Mouse (Mus musculus): ENCODE results near the gene Pafah2. TPM values are rescaled to one million over a fixed set of nuclear protein-coding genes. Genes with fewer than 3 reads are reported as not detected.

Gene Pafah2
- polyA plus RNA-seq, 1 experiment from 2014 or later = 9.2 TPM

DNA sequence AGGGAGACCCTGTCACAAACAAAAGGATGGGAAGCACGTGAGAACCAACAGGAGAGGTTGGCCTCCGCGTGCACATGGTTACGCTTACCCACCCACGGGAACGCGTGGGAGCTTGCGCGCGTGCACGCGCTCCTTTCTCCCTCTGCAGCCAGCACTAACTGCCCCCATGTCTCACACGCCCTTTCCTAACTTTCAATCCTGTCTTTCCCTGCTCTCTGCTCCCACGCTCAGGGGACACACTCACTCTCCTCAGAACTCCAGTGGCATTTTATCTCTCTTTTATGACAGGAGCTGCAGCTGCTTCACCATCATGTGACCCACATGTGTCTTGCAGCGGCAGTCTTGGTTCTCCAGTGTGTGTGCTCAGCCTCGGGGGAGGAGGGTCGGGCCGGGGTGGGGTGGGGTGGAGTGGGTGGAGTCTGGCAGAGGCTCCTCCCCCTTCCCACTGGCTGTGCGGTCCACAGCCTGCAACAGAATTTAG lies 5.1 kb downstream of the Pafah2 start:
- ATAC-seq (ENCODE audit: low FRiP score, low read depth) = peak; percentile 81
- Histone ChIP-seq H3K4me2 (replicated peaks) (peak overlapping the region; percentile 61), H3K27ac (replicated peaks) (peak overlapping the region; percentile 60; the same call in 1 of the 2 replicates), H3K36me3 (no peaks in the 10 kb centered on the region), H3K9ac (replicated peaks) (peak overlapping the region; percentile 55), H3K9me3 (no peaks in the 10 kb centered on the region), H3K4me1 (peaks cover 40% of the 10 kb centered on the region), H3K27me3 (peaks cover 3% of the 10 kb centered on the region; the same call in 1 of the 2 replicates), H3K4me3 (peak overlapping the region; percentile 36)
- WGBS = 8% methylated on average over 19 of the region's 19 CpGs

DNA sequence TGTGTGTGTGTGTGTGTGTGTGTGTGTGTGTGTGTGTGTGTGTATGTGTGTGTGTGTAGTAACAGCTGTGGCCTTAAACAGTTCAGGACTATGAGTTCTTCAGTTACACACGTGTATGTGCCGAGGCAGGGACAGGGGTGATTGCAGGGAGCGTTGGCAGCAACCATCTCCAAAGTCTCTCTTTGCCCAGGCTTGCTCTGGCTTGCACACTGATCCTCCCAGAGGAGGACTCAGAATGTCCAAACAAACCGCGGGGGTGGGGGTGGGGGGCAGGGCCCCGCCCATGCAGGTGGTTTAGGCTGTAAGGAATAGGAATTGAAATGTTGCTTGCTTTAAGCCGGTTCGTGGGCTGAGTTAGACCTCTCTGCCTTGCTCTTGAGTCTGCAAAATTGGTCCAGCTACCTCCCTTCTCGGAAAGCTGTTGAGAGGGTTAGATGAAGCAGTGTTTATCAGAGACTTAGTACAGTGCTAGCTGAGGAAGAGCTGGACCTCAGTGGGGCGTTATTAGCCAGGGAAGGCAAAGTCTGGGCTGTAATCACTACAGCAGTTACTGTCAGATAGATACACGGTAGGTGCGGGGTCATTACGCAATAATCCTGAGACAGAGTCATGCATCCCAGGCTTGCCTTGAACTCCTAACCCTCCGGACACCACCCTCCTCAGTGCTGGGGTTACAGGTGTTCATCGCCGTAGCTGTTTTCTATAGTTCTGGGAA lies 5.9 kb downstream of the Pafah2 start:
- ATAC-seq (ENCODE audit: low FRiP score, low read depth) = no peak
- H3K4me3 ChIP-seq = no peak overlapping the region
- no peaks in the 10 kb centered on the region for H3K36me3 ChIP-seq
- no peak overlapping the region for H3K27ac ChIP-seq (replicated peaks)
- H3K27me3 ChIP-seq = peaks cover 3% of the 10 kb centered on the region; the same call in 1 of the 2 replicates
- H3K4me1 ChIP-seq = peaks cover 34% of the 10 kb centered on the region
- 72% methylated on average over 16 of the region's 16 CpGs for WGBS
- H3K4me2 ChIP-seq (replicated peaks) = peak overlapping the region; percentile 61
- no peak overlapping the region; the same call in 1 of the 2 replicates for H3K9ac ChIP-seq (replicated peaks)
- H3K9me3 ChIP-seq = no peaks in the 10 kb centered on the region

DNA sequence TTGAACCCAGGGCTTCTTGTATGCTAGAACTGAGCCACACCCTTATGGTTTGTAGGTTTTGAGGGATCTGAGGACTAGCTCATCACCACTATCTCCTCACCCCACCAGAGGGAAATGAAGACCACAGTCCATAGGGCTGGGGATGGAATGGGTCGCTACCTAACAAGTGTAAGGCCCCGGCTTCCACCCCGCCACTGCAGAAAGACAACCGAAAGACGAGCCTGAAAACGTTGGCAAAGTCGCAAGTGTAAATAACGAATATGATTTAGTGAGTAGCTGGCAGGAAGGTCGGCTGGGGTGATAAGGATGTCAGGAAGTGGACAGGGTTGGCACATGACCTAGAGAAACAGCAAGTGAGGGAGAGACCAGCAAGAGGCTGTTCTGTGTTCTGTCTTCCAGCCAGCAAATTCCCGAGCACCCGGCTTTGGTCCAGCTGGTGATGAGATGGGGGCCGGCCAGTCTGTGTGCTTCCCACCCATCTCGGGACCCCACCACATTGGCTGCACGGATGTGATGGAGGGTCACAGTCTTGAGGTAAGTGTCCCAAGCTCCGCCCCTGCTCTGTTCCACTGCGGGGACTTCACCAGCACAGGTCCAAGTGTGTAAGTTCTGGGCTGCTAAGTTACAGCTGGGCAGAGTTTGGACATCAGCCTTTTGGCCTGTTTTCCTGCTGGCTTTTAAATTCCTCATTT lies 6.6 kb downstream of the Pafah2 start:
- WGBS = 84% methylated on average over 16 of the region's 16 CpGs
- Histone ChIP-seq H3K27me3 (peaks cover 3% of the 10 kb centered on the region; the same call in 1 of the 2 replicates), H3K4me3 (no peak overlapping the region), H3K4me2 (replicated peaks) (no peak overlapping the region), H3K27ac (replicated peaks) (no peak overlapping the region), H3K9ac (replicated peaks) (no peak overlapping the region), H3K36me3 (no peaks in the 10 kb centered on the region), H3K4me1 (peaks cover 30% of the 10 kb centered on the region), H3K9me3 (no peaks in the 10 kb centered on the region)
- no peak for ATAC-seq (ENCODE audit: low FRiP score, low read depth)

DNA sequence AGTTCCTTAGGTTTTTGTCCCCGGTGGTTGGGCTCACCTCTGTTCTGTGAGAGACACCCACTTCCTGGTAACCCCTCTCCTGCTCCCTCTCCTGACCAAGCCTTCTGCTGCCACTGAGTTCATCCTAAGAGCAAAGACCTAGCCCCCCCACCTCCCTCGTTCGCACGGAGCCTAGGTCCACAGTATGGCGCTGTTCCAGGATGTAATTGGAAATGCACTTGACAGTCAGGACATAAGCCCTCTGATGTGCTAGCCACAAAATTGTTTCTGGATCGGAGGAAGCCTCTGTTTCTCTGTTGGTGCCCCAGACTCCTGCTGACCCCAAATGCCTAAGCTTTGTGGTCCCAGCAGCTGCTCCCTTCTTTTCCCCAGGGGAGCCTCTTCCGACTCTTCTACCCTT lies 7.6 kb downstream of the Pafah2 start:
- peaks cover 3% of the 10 kb centered on the region; the same call in 1 of the 2 replicates for H3K27me3 ChIP-seq
- no peaks in the 10 kb centered on the region for H3K36me3 ChIP-seq
- no peaks in the 10 kb centered on the region for H3K9me3 ChIP-seq
- no peak overlapping the region for H3K27ac ChIP-seq (replicated peaks)
- H3K4me3 ChIP-seq = no peak overlapping the region
- ATAC-seq (ENCODE audit: low FRiP score, low read depth) = no peak
- H3K4me1 ChIP-seq = peaks cover 30% of the 10 kb centered on the region
- WGBS = 57% methylated on average over 7 of the region's 7 CpGs
- no peak overlapping the region for H3K9ac ChIP-seq (replicated peaks)
- H3K4me2 ChIP-seq (replicated peaks) = no peak overlapping the region

DNA sequence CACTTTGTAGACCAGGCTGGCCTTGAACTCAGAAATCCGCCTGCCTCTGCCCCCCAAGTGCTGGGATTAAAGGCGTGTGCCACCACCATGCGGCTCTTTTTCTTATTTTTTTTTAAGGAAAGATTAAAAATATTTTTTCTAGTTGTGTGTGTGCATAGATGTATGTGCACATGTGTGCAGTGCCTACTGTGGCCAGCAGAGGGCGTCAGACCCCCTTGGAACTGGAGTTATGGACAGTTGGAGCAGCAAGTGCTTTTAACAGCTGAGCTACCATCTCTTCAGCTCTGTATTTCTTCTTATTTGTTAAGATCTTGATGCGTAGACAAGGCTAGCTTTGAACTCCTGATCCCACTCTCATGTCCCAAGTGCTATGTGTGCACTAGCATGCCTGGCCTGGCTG lies 13.2 kb downstream of the Pafah2 start:
- Histone ChIP-seq H3K36me3 (0 out of 2 replicates have a peak, but pooled peaks cover 3% of the 10 kb centered on the region), H3K27ac (replicated peaks) (no peak overlapping the region), H3K4me3 (no peak overlapping the region), H3K9ac (replicated peaks) (no peak overlapping the region), H3K4me2 (replicated peaks) (no peak overlapping the region), H3K4me1 (peaks cover 3% of the 10 kb centered on the region; the same call in 1 of the 2 replicates), H3K27me3 (no peaks in the 10 kb centered on the region), H3K9me3 (no peaks in the 10 kb centered on the region)
- no peak for ATAC-seq (ENCODE audit: low FRiP score, low read depth)
- WGBS = 69% methylated on average over 5 of the region's 5 CpGs

- Histone ChIP-seq H3K9ac (replicated peaks) (no peak overlapping the region), H3K27ac (replicated peaks) (peak overlapping the region; percentile 56), H3K36me3 (0 out of 2 replicates have a peak, but pooled peaks cover 4% of the 10 kb centered on the region), H3K4me1 (peaks cover 7% of the 10 kb centered on the region; the same call in 1 of the 2 replicates), H3K9me3 (no peaks in the 10 kb centered on the region), H3K4me2 (replicated peaks) (no peak overlapping the region), H3K4me3 (no peak overlapping the region), H3K27me3 (no peaks in the 10 kb centered on the region)
- WGBS = 87% methylated on average over 17 of the region's 17 CpGs
- no peak for ATAC-seq (ENCODE audit: low FRiP score, low read depth)
Measured at GRCm38 (mm10) chr4:134416177-134416576, 20.1 kb downstream of the Pafah2 start.

GRCm38 (mm10) chr4:134416602-134417001 lies 20.5 kb downstream of the Pafah2 start:
- Histone ChIP-seq H3K9me3 (no peaks in the 10 kb centered on the region), H3K27ac (replicated peaks) (peak overlapping the region; percentile 56), H3K9ac (replicated peaks) (no peak overlapping the region), H3K4me2 (replicated peaks) (no peak overlapping the region), H3K4me1 (peaks cover 7% of the 10 kb centered on the region; the same call in 1 of the 2 replicates), H3K27me3 (no peaks in the 10 kb centered on the region), H3K36me3 (0 out of 2 replicates have a peak, but pooled peaks cover 4% of the 10 kb centered on the region), H3K4me3 (no peak overlapping the region)
- WGBS = 73% methylated on average over 15 of the region's 15 CpGs
- no peak for ATAC-seq (ENCODE audit: low FRiP score, low read depth)

DNA sequence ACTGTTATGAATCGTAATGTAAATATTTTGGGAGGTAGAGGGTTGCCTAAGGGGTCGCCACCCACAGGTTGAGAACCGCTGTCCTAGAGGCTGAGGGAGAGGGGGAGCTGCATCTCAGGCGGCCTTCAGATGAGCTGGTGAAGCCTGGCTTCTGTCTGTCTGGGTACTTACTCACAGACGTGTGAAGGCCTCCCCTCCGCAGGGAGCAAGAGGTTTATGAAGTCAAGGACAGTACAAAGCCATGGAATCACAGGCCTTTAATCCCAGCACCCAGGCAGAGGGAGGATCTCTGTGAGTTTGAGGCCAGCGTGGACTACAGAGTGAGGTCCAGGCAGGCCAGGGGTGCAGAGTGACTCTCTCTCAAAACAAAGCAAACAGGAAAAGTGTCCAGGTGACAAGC lies 21.0 kb downstream of the Pafah2 start:
- Histone ChIP-seq H3K9me3 (no peaks in the 10 kb centered on the region), H3K36me3 (0 out of 2 replicates have a peak, but pooled peaks cover 4% of the 10 kb centered on the region), H3K27ac (replicated peaks) (peak overlapping the region; percentile 56; the same call in 1 of the 2 replicates), H3K4me2 (replicated peaks) (no peak overlapping the region), H3K9ac (replicated peaks) (no peak overlapping the region), H3K4me1 (peaks cover 7% of the 10 kb centered on the region; the same call in 1 of the 2 replicates), H3K4me3 (no peak overlapping the region), H3K27me3 (no peaks in the 10 kb centered on the region)
- no peak for ATAC-seq (ENCODE audit: low FRiP score, low read depth)
- WGBS = 69% methylated on average over 7 of the region's 7 CpGs

DNA sequence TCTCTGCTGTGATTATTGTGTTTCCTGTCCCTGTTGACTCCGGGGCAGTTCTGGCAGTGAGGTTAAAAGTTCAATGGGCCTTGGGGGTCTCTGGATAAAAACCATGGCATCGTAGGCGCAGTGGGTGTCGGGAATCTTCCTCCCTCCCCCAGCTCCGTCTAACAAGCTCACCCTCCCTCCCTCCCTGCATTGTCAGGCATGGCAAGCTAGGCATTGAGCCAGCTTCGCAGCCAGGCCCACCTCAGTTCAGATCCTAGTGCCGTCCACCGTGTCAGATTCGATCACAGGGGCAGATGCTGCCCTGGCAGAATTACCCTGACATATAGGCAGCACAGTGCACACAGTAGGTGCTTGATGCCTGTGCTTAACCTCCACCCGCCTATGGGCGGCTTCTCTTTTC lies 25.9 kb downstream of the Pafah2 start:
- Histone ChIP-seq H3K9ac (replicated peaks) (no peak overlapping the region), H3K4me1 (no peaks in the 10 kb centered on the region), H3K4me2 (replicated peaks) (no peak overlapping the region), H3K9me3 (no peaks in the 10 kb centered on the region), H3K27me3 (no peaks in the 10 kb centered on the region), H3K36me3 (peaks cover 6% of the 10 kb centered on the region; the same call in 1 of the 2 replicates), H3K4me3 (no peak overlapping the region), H3K27ac (replicated peaks) (no peak overlapping the region)
- 77% methylated on average over 11 of the region's 11 CpGs for WGBS
- ATAC-seq (ENCODE audit: low FRiP score, low read depth) = no peak

DNA sequence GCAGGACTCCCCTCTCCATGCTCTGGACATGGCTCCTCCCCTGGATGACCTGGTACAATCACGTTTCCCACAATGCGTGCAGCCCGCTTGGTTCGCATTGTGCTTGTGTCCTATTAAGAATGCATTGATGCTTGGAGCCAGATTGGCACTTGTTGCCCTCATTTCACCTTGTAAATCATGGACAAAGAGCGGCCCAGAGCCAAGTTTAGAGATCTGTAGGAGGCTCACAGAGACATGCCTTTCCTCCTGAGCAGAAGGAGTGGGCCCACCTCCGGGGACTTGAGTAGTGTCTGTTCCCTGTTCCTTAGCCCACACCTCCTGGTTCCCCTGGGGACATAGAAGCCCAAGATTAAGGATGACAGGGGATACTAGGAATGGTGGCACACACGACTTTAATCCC lies 27.8 kb downstream of the Pafah2 start:
- H3K4me3 ChIP-seq = no peak overlapping the region
- no peaks in the 10 kb centered on the region for H3K27me3 ChIP-seq
- peaks cover 6% of the 10 kb centered on the region; the same call in 1 of the 2 replicates for H3K36me3 ChIP-seq
- H3K9me3 ChIP-seq = no peaks in the 10 kb centered on the region
- H3K9ac ChIP-seq (replicated peaks) = no peak overlapping the region
- H3K4me1 ChIP-seq = no peaks in the 10 kb centered on the region
- 86% methylated on average over 7 of the region's 7 CpGs for WGBS
- no peak for ATAC-seq (ENCODE audit: low FRiP score, low read depth)
- H3K4me2 ChIP-seq (replicated peaks) = no peak overlapping the region
- no peak overlapping the region for H3K27ac ChIP-seq (replicated peaks)

- no peak for ATAC-seq (ENCODE audit: low FRiP score, low read depth)
- Histone ChIP-seq H3K9ac (replicated peaks) (no peak overlapping the region), H3K4me2 (replicated peaks) (no peak overlapping the region), H3K27ac (replicated peaks) (no peak overlapping the region), H3K36me3 (peaks cover 6% of the 10 kb centered on the region; the same call in 1 of the 2 replicates), H3K27me3 (no peaks in the 10 kb centered on the region), H3K9me3 (no peaks in the 10 kb centered on the region), H3K4me3 (no peak overlapping the region), H3K4me1 (peaks cover 6% of the 10 kb centered on the region)
- 76% methylated on average over 7 of the region's 7 CpGs for WGBS
Measured at GRCm38 (mm10) chr4:134425088-134425487, 29.0 kb downstream of the Pafah2 start.

Measured in midbrain, embryonic 12.5 days (tissue).